ENCODE assay signal across 13 mouse cellular contexts in genomic region chr9:21136401-21136800, GRCm38 (mm10). TPM values are rescaled to one million over a fixed set of nuclear protein-coding genes. Genes with fewer than 3 reads are reported as not detected.
A peak's percentile ranks its signal among the peaks of the same experiment; 100 is the strongest.
DNase-seq lines count a peak whose midpoint lies in the region; ATAC-seq and TF ChIP-seq lines count a peak whose summit lies in the region.
"Had no signal": no experiment of that assay in that cellular context is flagged by ENCODE, and none has a peak within 500 bp of the region (broad histone marks: within the 10 kb centered on the region; RNA-seq: fewer than 3 reads in every experiment).

No protein-coding gene starts in this region.

- 56% methylated on average over 6 of the region's 6 CpGs for WGBS in heart, adult 2 months
- WGBS in liver, embryonic 15.5 days (ENCODE audit: insufficient replicate concordance), result 44% methylated on average over 6 of the region's 6 CpGs
- 93% methylated on average over 6 of the region's 6 CpGs for WGBS in forebrain, postnatal 0 days
- 91% methylated on average over 6 of the region's 6 CpGs for WGBS in forebrain, embryonic 14.5 days

- no peaks in the 10 kb centered on the region for H3K79me2 ChIP-seq in heart, adult 2 months (replicated peaks; ENCODE audit: control insufficient read depth, insufficient read depth, low read length)

- no peak for TF ChIP-seq CTCF in heart, adult 2 months (IDR thresholded peaks at IDR 0.05)
- no peak for TF ChIP-seq CTCF in forebrain, postnatal 0 days (IDR thresholded peaks at IDR 0.05; ENCODE audit: low read depth)

- H3K4me1 ChIP-seq in heart, adult 2 months (ENCODE audit: control insufficient read depth, insufficient read depth, low read length), result peaks cover 14% of the 10 kb centered on the region
- H3K4me1 ChIP-seq in liver, embryonic 15.5 days (replicated peaks), result peaks cover 38% of the 10 kb centered on the region
- no peaks in the 10 kb centered on the region for H3K4me1 ChIP-seq in forebrain, postnatal 0 days (ENCODE audit: insufficient read depth)
- H3K4me1 ChIP-seq in forebrain, embryonic 14.5 days (ENCODE audit: control insufficient read depth, insufficient read depth, low read length), result no peaks in the 10 kb centered on the region

- no peak for TF ChIP-seq POLR2A in heart, adult 2 months (IDR thresholded peaks at IDR 0.05; ENCODE audit: insufficient read depth, low read depth, low read length)

- H3K27ac ChIP-seq in heart, adult 2 months, result peak overlapping the region; percentile 81
- peak overlapping the region; percentile 19; the same call in 1 of the 2 replicates for H3K27ac ChIP-seq in liver, embryonic 15.5 days (replicated peaks)
- H3K27ac ChIP-seq in forebrain, postnatal 0 days (ENCODE audit: low read depth, low read length), result no peak overlapping the region
- no peak overlapping the region for H3K27ac ChIP-seq in forebrain, embryonic 14.5 days (ENCODE audit: low read depth, low read length)
- H3K27ac ChIP-seq: kidney, postnatal 0 days had no signal

- H3K27me3 ChIP-seq in heart, adult 2 months (ENCODE audit: control insufficient read depth, insufficient read depth, low read length), result no peaks in the 10 kb centered on the region
- H3K27me3 ChIP-seq in liver, embryonic 15.5 days, result no peaks in the 10 kb centered on the region
- no peaks in the 10 kb centered on the region for H3K27me3 ChIP-seq in forebrain, postnatal 0 days (ENCODE audit: insufficient read depth, low read length)
- H3K27me3 ChIP-seq in forebrain, embryonic 14.5 days (replicated peaks; ENCODE audit: control insufficient read depth, insufficient read depth, low read length), result no peaks in the 10 kb centered on the region

- no peaks in the 10 kb centered on the region for H3K9me3 ChIP-seq in liver, embryonic 15.5 days (replicated peaks)
- H3K9me3 ChIP-seq in forebrain, postnatal 0 days (ENCODE audit: low read length), result no peaks in the 10 kb centered on the region
- no peaks in the 10 kb centered on the region for H3K9me3 ChIP-seq in forebrain, embryonic 14.5 days (replicated peaks; ENCODE audit: control insufficient read depth, low read length)

- no peak for DNase-seq in heart, adult 2 months
- no peak for DNase-seq in heart, adult 9 months (ENCODE audit: low spot score in 2 of 2)
- peak; percentile 30 to 57 for DNase-seq in lung, adult 18-20 months
- no peak for DNase-seq in lung, postnatal 4 days
- no peak for DNase-seq in forebrain, postnatal 0 days
- no peak for DNase-seq in forebrain, embryonic 14.5 days (ENCODE audit: low spot score)
- DNase-seq: adrenal gland, postnatal 10 days; heart, adult 11 months; heart, postnatal 36 days; right cerebral cortex, postnatal 4 days had no signal

- H3K4me3 ChIP-seq in heart, adult 2 months, result no peak overlapping the region
- no peak overlapping the region for H3K4me3 ChIP-seq in liver, embryonic 15.5 days (replicated peaks)
- H3K4me3 ChIP-seq in forebrain, postnatal 0 days (ENCODE audit: low read depth, low read length), result no peak overlapping the region
- no peak overlapping the region for H3K4me3 ChIP-seq in forebrain, embryonic 14.5 days (ENCODE audit: low read depth, low read length)

- no peak overlapping the region for H3K4me2 ChIP-seq in liver, embryonic 15.5 days
- no peak overlapping the region for H3K4me2 ChIP-seq in forebrain, postnatal 0 days (ENCODE audit: low read depth)
- no peak overlapping the region for H3K4me2 ChIP-seq in forebrain, embryonic 14.5 days (ENCODE audit: low read length)

- no peak for TF ChIP-seq EP300 in heart, adult 2 months (IDR thresholded peaks at IDR 0.05; ENCODE audit: insufficient read depth, low read depth, low read length)

- peak; percentile 63 for ATAC-seq in CD4-positive, CD25-positive, alpha-beta regulatory T cell, adult 4 months
- ATAC-seq in liver, embryonic 15.5 days (ENCODE audit: insufficient read depth), result no peak
- no peak for ATAC-seq in forebrain, postnatal 0 days
- ATAC-seq in forebrain, embryonic 14.5 days, result no peak

- peaks cover 5% of the 10 kb centered on the region; the same call in 1 of the 2 replicates for H3K36me3 ChIP-seq in heart, adult 2 months (ENCODE audit: control insufficient read depth, insufficient read depth, low read length)
- peaks cover 41% of the 10 kb centered on the region for H3K36me3 ChIP-seq in liver, embryonic 15.5 days (replicated peaks)
- peaks cover 33% of the 10 kb centered on the region for H3K36me3 ChIP-seq in forebrain, postnatal 0 days (ENCODE audit: insufficient read depth)
- peaks cover 48% of the 10 kb centered on the region for H3K36me3 ChIP-seq in forebrain, embryonic 14.5 days (ENCODE audit: control insufficient read depth, insufficient read depth, low read length)

- H3K9ac ChIP-seq in heart, adult 2 months (ENCODE audit: low read depth, low read length), result no peak overlapping the region
- no peak overlapping the region for H3K9ac ChIP-seq in liver, embryonic 15.5 days
- no peak overlapping the region for H3K9ac ChIP-seq in forebrain, postnatal 0 days
- H3K9ac ChIP-seq in forebrain, embryonic 14.5 days (ENCODE audit: low read length), result no peak overlapping the region

- intact Hi-C loops in heart, adult 2 months (cut with DNase I), result loop anchor here (1.0 to 10.0 kb wide), 2 partner anchors 106 to 132 kb away; partner anchors contain the start of gene Mrpl4

RNA-seq across cellular contexts. Expression of gene Tyk2, which starts 5.4 kb away (rescaled TPM):
- 1 to 10 TPM; 7.3 to 8.1 TPM for total RNA-seq in heart, adult 2 months (2021)
- 13.5 and 13.7 TPM in 2 replicates for polyA plus RNA-seq in heart, adult 2 months (2012; rRNA removed)
- polyA plus RNA-seq in CD4-positive, CD25-positive, alpha-beta regulatory T cell, adult 4 months (2017; shearing (Covaris generic)), result 10 to 100 TPM; 35.2 to 77.5 TPM
- polyA plus RNA-seq in liver, embryonic 15.5 days (2015; fragmentation: Nextera tagmentation; extraction: Ambion mirVana), result 7.4 and 8.8 TPM in 2 replicates
- total RNA-seq in forebrain, postnatal 0 days (2014; rRNA removed), result 9.4 and 11.0 TPM in 2 replicates
- polyA plus RNA-seq in forebrain, postnatal 0 days (2015; fragmentation: Nextera tagmentation; extraction: Ambion mirVana), result 3.8 and 5.0 TPM in 2 replicates
- 5.0 and 6.2 TPM in 2 replicates for polyA plus RNA-seq in forebrain, embryonic 14.5 days (2014; fragmentation: Nextera tagmentation; extraction: Ambion mirVana)

RNA-seq across cellular contexts. Expression of gene Cdc37, which starts 13.4 kb away (rescaled TPM):
- total RNA-seq in heart, adult 2 months (2021), result 100 to 1,000 TPM; 150 to 162 TPM
- polyA plus RNA-seq in heart, adult 2 months (2012; rRNA removed), result 62.3 and 96.1 TPM in 2 replicates
- polyA plus RNA-seq in CD4-positive, CD25-positive, alpha-beta regulatory T cell, adult 4 months (2017; shearing (Covaris generic)), result 100 to 1,000 TPM; 100 to 115 TPM
- 115 and 122 TPM in 2 replicates for polyA plus RNA-seq in liver, embryonic 15.5 days (2015; fragmentation: Nextera tagmentation; extraction: Ambion mirVana)
- 39.5 and 42.1 TPM in 2 replicates for total RNA-seq in forebrain, postnatal 0 days (2014; rRNA removed)
- polyA plus RNA-seq in forebrain, postnatal 0 days (2015; fragmentation: Nextera tagmentation; extraction: Ambion mirVana), result 186 and 191 TPM in 2 replicates
- 222 and 247 TPM in 2 replicates for polyA plus RNA-seq in forebrain, embryonic 14.5 days (2014; fragmentation: Nextera tagmentation; extraction: Ambion mirVana)

RNA-seq across cellular contexts. Expression of gene Pde4a, which starts 29.1 kb away (rescaled TPM):
- total RNA-seq in heart, adult 2 months (2021), result 10 to 100 TPM; 58.9 to 60.0 TPM
- 57.2 and 68.9 TPM in 2 replicates for polyA plus RNA-seq in heart, adult 2 months (2012; rRNA removed)
- polyA plus RNA-seq in CD4-positive, CD25-positive, alpha-beta regulatory T cell, adult 4 months (2017; shearing (Covaris generic)), result 1 to 10 TPM in 1 of 2 experiments, under 1 TPM in 1; 0.67 to 1.3 TPM
- polyA plus RNA-seq in liver, embryonic 15.5 days (2015; fragmentation: Nextera tagmentation; extraction: Ambion mirVana), result 1.7 and 1.8 TPM in 2 replicates
- 19.8 and 20.0 TPM in 2 replicates for total RNA-seq in forebrain, postnatal 0 days (2014; rRNA removed)
- 26.2 and 41.6 TPM in 2 replicates for polyA plus RNA-seq in forebrain, postnatal 0 days (2015; fragmentation: Nextera tagmentation; extraction: Ambion mirVana)
- polyA plus RNA-seq in forebrain, embryonic 14.5 days (2014; fragmentation: Nextera tagmentation; extraction: Ambion mirVana), result 17.3 and 22.4 TPM in 2 replicates

RNA-seq across cellular contexts. Expression of gene Raver1, which starts 44.6 kb away (rescaled TPM):
- total RNA-seq in heart, adult 2 months (2021), result 10 to 100 TPM; 26.3 to 27.9 TPM
- 27.4 and 29.1 TPM in 2 replicates for polyA plus RNA-seq in heart, adult 2 months (2012; rRNA removed)
- polyA plus RNA-seq in CD4-positive, CD25-positive, alpha-beta regulatory T cell, adult 4 months (2017; shearing (Covaris generic)), result 10 to 100 TPM; 18.5 to 21.1 TPM
- polyA plus RNA-seq in liver, embryonic 15.5 days (2015; fragmentation: Nextera tagmentation; extraction: Ambion mirVana), result 21.7 and 23.4 TPM in 2 replicates
- 24.5 and 40.3 TPM in 2 replicates for total RNA-seq in forebrain, postnatal 0 days (2014; rRNA removed)
- polyA plus RNA-seq in forebrain, postnatal 0 days (2015; fragmentation: Nextera tagmentation; extraction: Ambion mirVana), result 23.2 and 24.3 TPM in 2 replicates
- 43.6 and 47.1 TPM in 2 replicates for polyA plus RNA-seq in forebrain, embryonic 14.5 days (2014; fragmentation: Nextera tagmentation; extraction: Ambion mirVana)

RNA-seq across cellular contexts. Expression of gene Gm38431, which starts 44.6 kb away (rescaled TPM):
- total RNA-seq in heart, adult 2 months (2021), result under 1 TPM; 0.31 to 0.34 TPM
- 2.0 and 2.3 TPM in 2 replicates for polyA plus RNA-seq in heart, adult 2 months (2012; rRNA removed)
- 1 to 10 TPM in 1 of 2 experiments, under 1 TPM in 1; 0.20 to 2.9 TPM for polyA plus RNA-seq in CD4-positive, CD25-positive, alpha-beta regulatory T cell, adult 4 months (2017; shearing (Covaris generic))
- 1.9 and 2.4 TPM in 2 replicates for polyA plus RNA-seq in liver, embryonic 15.5 days (2015; fragmentation: Nextera tagmentation; extraction: Ambion mirVana)
- 0.43 and 3.4 TPM in 2 replicates for total RNA-seq in forebrain, postnatal 0 days (2014; rRNA removed)
- polyA plus RNA-seq in forebrain, postnatal 0 days (2015; fragmentation: Nextera tagmentation; extraction: Ambion mirVana), result 0.34 and 0.44 TPM in 2 replicates
- polyA plus RNA-seq in forebrain, embryonic 14.5 days (2014; fragmentation: Nextera tagmentation; extraction: Ambion mirVana), result 1.2 and 1.5 TPM in 2 replicates

Comparison
In these comparisons a context has a peak if more than half of its experiments do, and no peak if none do; other contexts are left out.
1. DNase-seq: peak in lung, adult 18-20 months (2 of 2); none in heart, adult 2 months (0 of 2), heart, adult 9 months (0 of 2), lung, postnatal 4 days (0 of 2), forebrain, postnatal 0 days (single experiment) and forebrain, embryonic 14.5 days (single experiment).
2. H3K27ac ChIP-seq: peak in heart, adult 2 months (single experiment) and liver, embryonic 15.5 days (single experiment); none in forebrain, postnatal 0 days (single experiment) and forebrain, embryonic 14.5 days (single experiment).